Mouse (Mus musculus): ENCODE measurements around the gene Fstl4. TPM values are rescaled to one million over a fixed set of nuclear protein-coding genes. Genes with fewer than 3 reads are reported as not detected.

Fstl4 gene
- polyA plus RNA-seq, 1 experiment from 2014 or later = 6.6 TPM

DNA sequence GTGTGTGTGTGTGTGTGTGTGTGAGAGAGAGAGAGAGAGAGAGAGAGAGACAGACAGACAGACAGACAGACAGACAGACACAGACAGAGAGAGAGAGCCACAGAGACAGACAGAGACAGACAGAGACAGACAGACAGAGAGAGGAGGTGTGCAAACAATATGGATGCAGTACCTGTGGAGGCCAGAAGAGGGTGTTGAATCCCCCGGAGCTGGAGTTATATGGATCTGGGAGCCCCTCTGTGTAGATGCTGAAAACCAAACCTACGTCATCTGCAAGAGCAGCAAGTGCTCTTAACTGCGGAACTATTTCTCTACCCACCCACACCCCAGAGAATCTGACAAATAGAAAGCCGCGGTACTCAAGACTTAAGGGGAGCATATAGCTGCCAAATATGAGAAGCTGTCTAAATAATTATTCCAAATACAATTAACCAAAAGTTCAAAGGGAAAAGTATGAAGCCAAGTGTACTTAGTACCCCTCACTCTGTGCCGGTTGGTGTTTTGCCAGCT is 247.6 kb downstream of the Fstl4 start:
- H3K27ac ChIP-seq (ENCODE audit: low read length) = no peak overlapping the region
- no peaks in the 10 kb centered on the region for H3K27me3 ChIP-seq (ENCODE audit: control insufficient read depth, insufficient read depth, low read length)
- H3K4me3 ChIP-seq (ENCODE audit: low read length) = no peak overlapping the region
- no peaks in the 10 kb centered on the region for H3K4me1 ChIP-seq (ENCODE audit: control insufficient read depth, insufficient read depth, low read length)
- H3K4me2 ChIP-seq (ENCODE audit: low read depth, low read length) = no peak overlapping the region
- H3K36me3 ChIP-seq (ENCODE audit: control insufficient read depth, insufficient read depth) = no peaks in the 10 kb centered on the region
- 79% methylated on average over 6 of the region's 6 CpGs for WGBS
- H3K9me3 ChIP-seq (replicated peaks; ENCODE audit: control insufficient read depth, low read length) = no peaks in the 10 kb centered on the region
- H3K9ac ChIP-seq (ENCODE audit: low read length) = no peak overlapping the region
- no peak for ATAC-seq (replicated peaks; ENCODE audit: extremely low read depth, insufficient read depth, low FRiP score)

DNA sequence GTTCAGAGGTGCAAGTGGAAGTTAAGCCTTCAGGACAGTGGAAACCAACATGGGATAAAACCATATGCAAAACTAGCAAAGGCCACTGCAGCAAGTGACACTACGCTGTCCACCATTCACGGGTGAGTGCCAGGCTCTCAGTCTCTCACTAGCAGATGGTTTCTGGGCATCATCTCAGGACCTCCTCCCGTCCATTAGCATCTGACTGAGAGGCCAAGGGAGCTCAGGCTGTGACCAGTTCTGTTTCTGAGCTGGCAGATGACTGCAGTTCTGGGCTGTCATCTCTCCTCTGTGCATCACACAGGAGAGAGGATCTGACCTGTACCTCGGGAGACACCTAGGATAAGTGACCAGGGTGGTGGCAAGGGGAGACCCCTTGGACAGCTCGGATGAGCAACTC is 249.5 kb downstream of the Fstl4 start:
- H3K9ac ChIP-seq (ENCODE audit: low read length) = no peak overlapping the region
- H3K4me2 ChIP-seq (ENCODE audit: low read depth, low read length) = no peak overlapping the region
- no peak overlapping the region for H3K27ac ChIP-seq (ENCODE audit: low read length)
- no peak overlapping the region for H3K4me3 ChIP-seq (ENCODE audit: low read length)
- no peaks in the 10 kb centered on the region for H3K36me3 ChIP-seq (ENCODE audit: control insufficient read depth, insufficient read depth)
- no peak for ATAC-seq (replicated peaks; ENCODE audit: extremely low read depth, insufficient read depth, low FRiP score)
- no peaks in the 10 kb centered on the region for H3K4me1 ChIP-seq (ENCODE audit: control insufficient read depth, insufficient read depth, low read length)
- 72% methylated on average over 5 of the region's 5 CpGs for whole genome bisulfite sequencing
- H3K27me3 ChIP-seq (ENCODE audit: control insufficient read depth, insufficient read depth, low read length) = no peaks in the 10 kb centered on the region
- no peaks in the 10 kb centered on the region for H3K9me3 ChIP-seq (replicated peaks; ENCODE audit: control insufficient read depth, low read length)

DNA sequence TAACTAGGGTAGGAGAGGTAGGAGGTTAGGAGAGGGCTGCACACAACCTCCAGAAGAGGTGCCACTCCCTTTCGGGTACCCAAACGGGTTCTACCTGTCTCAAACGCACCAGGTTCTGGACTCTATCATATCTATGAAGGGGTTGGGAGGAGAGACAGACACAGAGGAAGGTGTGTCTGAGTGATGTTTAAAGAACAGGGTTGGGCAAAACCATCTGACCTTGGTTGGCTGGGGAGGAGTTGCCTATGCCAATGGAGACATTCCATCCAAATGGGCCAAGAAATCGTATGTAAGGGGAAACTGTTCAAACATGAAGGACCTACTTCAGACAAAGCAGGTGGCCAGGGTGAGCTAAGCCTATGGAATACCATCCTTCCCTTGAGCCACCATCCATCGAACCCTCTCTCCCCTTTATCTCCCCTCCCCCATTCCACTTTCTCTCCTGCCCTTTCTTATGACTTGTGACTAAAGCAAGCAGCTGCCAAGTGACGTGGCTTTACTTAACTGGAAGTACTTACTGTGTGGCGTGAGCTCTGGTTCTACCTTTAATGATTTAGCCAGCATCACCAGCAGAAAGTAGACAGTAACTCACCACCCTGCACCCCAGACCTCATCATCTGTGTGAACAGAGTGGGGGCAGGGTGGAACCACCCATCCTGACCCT is 252.1 kb downstream of the Fstl4 start:
- no peak overlapping the region for H3K27ac ChIP-seq (ENCODE audit: low read length)
- H3K27me3 ChIP-seq (ENCODE audit: control insufficient read depth, insufficient read depth, low read length) = no peaks in the 10 kb centered on the region
- H3K4me3 ChIP-seq (ENCODE audit: low read length) = no peak overlapping the region
- no peak overlapping the region for H3K9ac ChIP-seq (ENCODE audit: low read length)
- no peaks in the 10 kb centered on the region for H3K9me3 ChIP-seq (replicated peaks; ENCODE audit: control insufficient read depth, low read length)
- no peak overlapping the region for H3K4me2 ChIP-seq (ENCODE audit: low read depth, low read length)
- 70% methylated on average over 7 of the region's 7 CpGs for WGBS
- no peaks in the 10 kb centered on the region for H3K36me3 ChIP-seq (ENCODE audit: control insufficient read depth, insufficient read depth)
- no peaks in the 10 kb centered on the region for H3K4me1 ChIP-seq (ENCODE audit: control insufficient read depth, insufficient read depth, low read length)
- ATAC-seq (replicated peaks; ENCODE audit: extremely low read depth, insufficient read depth, low FRiP score) = no peak

DNA sequence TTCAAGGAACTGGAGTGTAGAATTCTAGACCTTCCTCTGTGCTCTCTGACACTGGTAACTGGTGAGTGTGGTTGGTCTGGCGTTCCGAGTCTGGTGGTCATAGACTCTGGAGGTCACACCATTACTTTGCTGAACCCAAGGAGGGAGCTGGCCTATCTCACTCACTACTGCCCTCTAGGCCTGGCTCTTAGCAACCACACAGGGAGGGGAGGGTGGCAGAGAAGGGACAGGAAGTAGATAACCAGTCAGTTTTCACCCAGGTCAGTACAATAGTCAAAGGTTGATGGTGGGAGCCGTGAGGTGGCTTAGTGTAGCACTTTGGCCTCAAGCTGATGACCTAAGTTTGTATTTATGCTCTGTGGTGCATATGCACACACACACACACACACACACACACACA is 255.1 kb downstream of the Fstl4 start:
- Histone ChIP-seq H3K27me3 (ENCODE audit: control insufficient read depth, insufficient read depth, low read length) (no peaks in the 10 kb centered on the region), H3K27ac (ENCODE audit: low read length) (no peak overlapping the region), H3K36me3 (ENCODE audit: control insufficient read depth, insufficient read depth) (no peaks in the 10 kb centered on the region), H3K4me1 (ENCODE audit: control insufficient read depth, insufficient read depth, low read length) (no peaks in the 10 kb centered on the region), H3K4me3 (ENCODE audit: low read length) (no peak overlapping the region), H3K4me2 (ENCODE audit: low read depth, low read length) (no peak overlapping the region), H3K9ac (ENCODE audit: low read length) (no peak overlapping the region), H3K9me3 (replicated peaks; ENCODE audit: control insufficient read depth, low read length) (no peaks in the 10 kb centered on the region)
- ATAC-seq (replicated peaks; ENCODE audit: extremely low read depth, insufficient read depth, low FRiP score) = no peak
- 78% methylated on average over 3 of the region's 3 CpGs for WGBS

- WGBS = 44% methylated on average over 6 of the region's 6 CpGs
- H3K27ac ChIP-seq (ENCODE audit: low read length) = no peak overlapping the region
- no peak overlapping the region for H3K4me2 ChIP-seq (ENCODE audit: low read depth, low read length)
- no peak overlapping the region for H3K9ac ChIP-seq (ENCODE audit: low read length)
- no peak overlapping the region for H3K4me3 ChIP-seq (ENCODE audit: low read length)
- H3K36me3 ChIP-seq (ENCODE audit: control insufficient read depth, insufficient read depth) = no peaks in the 10 kb centered on the region
- H3K27me3 ChIP-seq (ENCODE audit: control insufficient read depth, insufficient read depth, low read length) = no peaks in the 10 kb centered on the region
- no peaks in the 10 kb centered on the region; the same call in 1 of the 2 replicates for H3K9me3 ChIP-seq (replicated peaks; ENCODE audit: control insufficient read depth, low read length)
- H3K4me1 ChIP-seq (ENCODE audit: control insufficient read depth, insufficient read depth, low read length) = no peaks in the 10 kb centered on the region
- ATAC-seq (replicated peaks; ENCODE audit: extremely low read depth, insufficient read depth, low FRiP score) = no peak; the same call in 1 of the 2 replicates
Measured at GRCm38 (mm10) chr11:53024403-53024802, 260.0 kb downstream of the Fstl4 start.

DNA sequence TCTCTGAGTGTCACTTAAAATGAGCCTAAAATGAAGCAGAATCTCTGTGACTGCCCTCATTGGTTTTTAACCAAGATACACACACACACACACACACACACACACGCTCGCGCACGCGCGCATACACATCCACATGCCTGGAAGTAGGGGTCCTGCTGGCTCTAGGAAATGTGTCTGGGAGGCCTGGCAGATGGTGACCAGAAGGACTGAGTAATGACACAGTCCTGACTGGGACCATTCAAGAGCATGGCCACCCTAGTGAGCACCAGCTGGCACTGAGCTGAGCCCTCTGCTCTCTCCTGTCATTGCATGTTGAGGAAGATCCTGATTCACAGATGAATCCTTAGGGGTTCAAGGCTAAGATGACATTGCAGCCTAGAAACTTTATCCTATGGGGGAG is 261.3 kb downstream of the Fstl4 start:
- Histone ChIP-seq H3K36me3 (ENCODE audit: control insufficient read depth, insufficient read depth) (no peaks in the 10 kb centered on the region), H3K9me3 (replicated peaks; ENCODE audit: control insufficient read depth, low read length) (no peaks in the 10 kb centered on the region; the same call in 1 of the 2 replicates), H3K27ac (ENCODE audit: low read length) (no peak overlapping the region), H3K9ac (ENCODE audit: low read length) (no peak overlapping the region), H3K4me3 (ENCODE audit: low read length) (no peak overlapping the region), H3K4me2 (ENCODE audit: low read depth, low read length) (no peak overlapping the region), H3K27me3 (ENCODE audit: control insufficient read depth, insufficient read depth, low read length) (no peaks in the 10 kb centered on the region), H3K4me1 (ENCODE audit: control insufficient read depth, insufficient read depth, low read length) (no peaks in the 10 kb centered on the region)
- WGBS = 96% methylated on average over 6 of the region's 6 CpGs
- ATAC-seq (replicated peaks; ENCODE audit: extremely low read depth, insufficient read depth, low FRiP score) = no peak

DNA sequence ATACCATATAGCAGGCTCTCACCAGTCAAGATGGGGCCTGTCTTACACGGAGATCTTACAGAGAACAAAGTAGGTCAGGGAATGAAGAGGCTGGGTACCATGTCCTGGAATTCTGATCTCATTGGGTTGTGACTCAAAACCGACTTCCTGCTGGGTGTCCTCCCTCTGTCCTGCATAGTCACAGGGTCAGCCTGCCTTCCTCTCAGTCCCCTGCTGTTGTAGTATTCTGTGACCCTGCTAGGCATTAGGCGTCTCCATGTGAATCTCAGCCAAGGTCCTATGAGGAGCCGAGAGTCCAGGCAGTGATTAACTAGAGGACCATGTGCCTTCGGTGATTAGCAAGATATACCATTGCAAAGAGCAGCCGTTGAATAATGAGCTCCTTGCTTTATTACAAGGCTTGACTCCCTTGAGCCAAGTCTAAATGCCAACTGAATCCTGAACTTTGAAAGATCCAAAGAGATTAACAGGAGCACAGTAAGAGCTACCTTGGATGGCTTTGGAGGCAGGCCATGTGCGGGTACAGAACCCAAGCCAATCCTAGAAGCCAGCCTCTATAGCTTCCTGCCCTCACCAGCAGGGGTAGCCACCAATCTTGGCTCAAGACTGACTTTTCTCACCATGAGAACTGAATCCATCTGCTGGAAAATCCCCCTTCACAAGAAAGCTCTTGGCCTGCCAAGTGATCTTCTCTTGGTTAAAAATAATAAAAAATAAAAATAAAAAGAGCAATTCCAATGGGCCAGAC is 264.2 kb downstream of the Fstl4 start:
- Histone ChIP-seq H3K4me3 (ENCODE audit: low read length) (no peak overlapping the region), H3K27me3 (ENCODE audit: control insufficient read depth, insufficient read depth, low read length) (no peaks in the 10 kb centered on the region), H3K9me3 (replicated peaks; ENCODE audit: control insufficient read depth, low read length) (no peaks in the 10 kb centered on the region; the same call in 1 of the 2 replicates), H3K4me2 (ENCODE audit: low read depth, low read length) (no peak overlapping the region), H3K36me3 (ENCODE audit: control insufficient read depth, insufficient read depth) (no peaks in the 10 kb centered on the region), H3K4me1 (ENCODE audit: control insufficient read depth, insufficient read depth, low read length) (no peaks in the 10 kb centered on the region), H3K27ac (ENCODE audit: low read length) (no peak overlapping the region), H3K9ac (ENCODE audit: low read length) (no peak overlapping the region)
- no peak for ATAC-seq (replicated peaks; ENCODE audit: extremely low read depth, insufficient read depth, low FRiP score)
- 73% methylated on average over 7 of the region's 7 CpGs for WGBS

DNA sequence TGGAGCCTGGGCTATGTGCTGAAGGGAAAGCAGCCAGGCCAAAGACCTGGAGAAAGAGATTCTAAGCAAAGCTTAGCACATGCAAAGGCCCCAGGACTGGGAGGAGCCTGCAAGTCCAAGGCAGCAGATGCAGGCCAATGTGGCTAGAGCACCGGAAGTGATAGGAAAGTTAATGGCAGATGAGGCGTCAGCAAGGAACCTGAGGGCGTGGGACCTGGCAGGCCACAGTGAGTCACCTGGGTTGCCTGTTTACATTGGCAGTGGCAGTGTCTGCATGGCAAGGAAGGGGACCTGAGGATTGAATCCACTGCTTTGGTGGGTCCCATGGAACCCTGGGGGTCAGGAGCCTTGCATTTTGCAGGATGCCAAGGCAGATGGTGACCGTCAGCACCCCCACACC is 267.3 kb downstream of the Fstl4 start:
- no peak overlapping the region for H3K4me2 ChIP-seq (ENCODE audit: low read depth, low read length)
- H3K4me3 ChIP-seq (ENCODE audit: low read length) = no peak overlapping the region
- H3K9me3 ChIP-seq (replicated peaks; ENCODE audit: control insufficient read depth, low read length) = no peaks in the 10 kb centered on the region
- H3K27me3 ChIP-seq (ENCODE audit: control insufficient read depth, insufficient read depth, low read length) = no peaks in the 10 kb centered on the region
- ATAC-seq (replicated peaks; ENCODE audit: extremely low read depth, insufficient read depth, low FRiP score) = no peak
- 85% methylated on average over 4 of the region's 4 CpGs for WGBS
- H3K36me3 ChIP-seq (ENCODE audit: control insufficient read depth, insufficient read depth) = no peaks in the 10 kb centered on the region
- H3K4me1 ChIP-seq (ENCODE audit: control insufficient read depth, insufficient read depth, low read length) = no peaks in the 10 kb centered on the region
- no peak overlapping the region for H3K27ac ChIP-seq (ENCODE audit: low read length)
- no peak overlapping the region for H3K9ac ChIP-seq (ENCODE audit: low read length)

- H3K4me1 ChIP-seq (ENCODE audit: control insufficient read depth, insufficient read depth, low read length) = no peaks in the 10 kb centered on the region
- no peak overlapping the region for H3K27ac ChIP-seq (ENCODE audit: low read length)
- WGBS = 27% methylated on average over 4 of the region's 4 CpGs
- no peak overlapping the region for H3K9ac ChIP-seq (ENCODE audit: low read length)
- no peak for ATAC-seq (replicated peaks; ENCODE audit: extremely low read depth, insufficient read depth, low FRiP score)
- H3K4me2 ChIP-seq (ENCODE audit: low read depth, low read length) = no peak overlapping the region
- H3K4me3 ChIP-seq (ENCODE audit: low read length) = no peak overlapping the region
- H3K9me3 ChIP-seq (replicated peaks; ENCODE audit: control insufficient read depth, low read length) = no peaks in the 10 kb centered on the region
- H3K36me3 ChIP-seq (ENCODE audit: control insufficient read depth, insufficient read depth) = no peaks in the 10 kb centered on the region
- no peaks in the 10 kb centered on the region for H3K27me3 ChIP-seq (ENCODE audit: control insufficient read depth, insufficient read depth, low read length)
Measured at GRCm38 (mm10) chr11:53032336-53032735, 267.9 kb downstream of the Fstl4 start.
